Mouse (Mus musculus) lung, postnatal 0 days (tissue): ENCODE results near the gene B4galt7. TPM values are rescaled to one million over a fixed set of nuclear protein-coding genes. Genes with fewer than 3 reads are reported as not detected.
A peak's percentile ranks its signal among the peaks of the same experiment; 100 is the strongest.

Experiments
- ATAC-seq: fragments of 200-750 bp; cut with Nextera tagmentation; 2 replicates; pipeline ENCODE4 v1.8.0; 2017; ENCODE audit warnings: moderate library complexity
- DNase-seq: peaks from one replicate; pipeline ENCODE4 v3.0.0-alpha.2; 2016; ENCODE audit warnings: low spot score
- H3K27ac ChIP-seq: fragments of 300-500 bp; sonication (generic); 2 replicates; pipeline ENCODE4 v1.5.1; 2014; ENCODE audit warnings: antibody characterized with exemption, mild to moderate bottlenecking, low read length, mixed read lengths
- H3K27me3 ChIP-seq: fragments of 300-500 bp; sonication (generic); replicated peaks from 2 replicates; pipeline ENCODE4 v1.6.1; 2014; ENCODE audit warnings: low read length, mixed read lengths; ENCODE audit not compliant: insufficient read depth
- H3K36me3 ChIP-seq: fragments of 300-500 bp; sonication (generic); 2 replicates; pipeline ENCODE4 v1.6.1; 2014; ENCODE audit warnings: low read length, mixed read lengths; ENCODE audit not compliant: insufficient read depth
- H3K4me1 ChIP-seq: fragments of 300-500 bp; sonication (generic); 2 replicates; pipeline ENCODE4 v1.6.1; 2014; ENCODE audit warnings: antibody characterized with exemption, low read depth, low read length, mixed read lengths; ENCODE audit not compliant: insufficient read depth
- H3K4me2 ChIP-seq: fragments of 300-500 bp; sonication (generic); replicated peaks from 2 replicates; pipeline ENCODE4 v1.6.1; 2014; ENCODE audit warnings: low read depth, mild to moderate bottlenecking, low read length, moderate library complexity, mixed read lengths
- H3K4me3 ChIP-seq: fragments of 300-500 bp; sonication (generic); 2 replicates; pipeline ENCODE4 v1.5.1; 2014; ENCODE audit warnings: low read depth, low read length
- H3K9ac ChIP-seq: fragments of 300-500 bp; sonication (generic); replicated peaks from 2 replicates; pipeline ENCODE4 v1.6.1; 2014; ENCODE audit warnings: low read depth, mild to moderate bottlenecking
- H3K9me3 ChIP-seq: fragments of 300-500 bp; sonication (generic); 2 replicates; pipeline ENCODE4 v1.6.1; 2016; ENCODE audit warnings: low read length, mixed read lengths
- CTCF ChIP-seq: IDR thresholded peaks from 2 replicates; pipeline ENCODE4 v1.5.1; 2016; ENCODE audit warnings: antibody characterized with exemption, mild to moderate bottlenecking
- EP300 ChIP-seq: IDR thresholded peaks from 2 replicates; pipeline ENCODE4 v1.6.1; 2016; ENCODE audit warnings: antibody characterized with exemption, mild to moderate bottlenecking, control low read depth
- WGBS: fragments of 180-500 bp; shearing (Covaris S2); extraction: QIAGEN DNeasy Blood & Tissue Kit; methylation state at CpG from one replicate; pipeline ENCODE4 v1.1.7; 2014; 5-methylcytosine and 5-hydroxymethylcytosine counted together
- polyA plus RNA-seq: library from polyadenylated mRNA; unstranded; fragments of >200 nt; fragmentation: Nextera tagmentation; extraction: Ambion mirVana; gene quantifications from 2 replicates; pipeline ENCODE4 v1.2.1, GENCODE M21; 2015

B4galt7 gene
- polyA plus RNA-seq, 1 experiment from 2014 or later: 20.6 TPM

DNA sequence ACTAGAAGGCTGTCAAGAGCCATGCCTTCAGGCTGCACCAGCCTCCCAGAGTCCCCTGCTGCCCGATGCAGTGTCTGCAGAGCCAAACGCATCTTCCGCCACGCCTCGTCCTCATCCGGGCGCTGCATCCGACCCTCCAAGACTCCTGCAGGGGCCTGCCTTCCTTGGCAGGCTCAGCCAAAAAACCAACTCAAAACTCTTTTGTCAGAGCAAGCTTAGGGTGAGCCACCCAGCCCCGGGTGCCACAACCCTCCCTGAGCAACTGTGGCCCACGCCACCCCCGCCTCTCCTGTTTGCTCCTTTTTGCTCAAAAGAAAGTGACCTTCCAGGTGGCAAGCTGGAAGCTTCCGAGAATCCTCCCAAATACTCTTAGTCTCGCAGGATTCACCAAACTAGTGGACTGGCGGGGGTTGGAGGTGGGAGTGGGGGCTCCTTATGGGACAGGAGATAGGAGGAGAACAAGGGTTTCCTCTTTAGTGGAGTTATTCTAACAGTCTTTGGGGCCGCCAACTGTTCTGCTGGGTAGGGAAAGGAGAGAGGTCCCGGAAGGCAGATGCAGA is 29.9 kb upstream of the B4galt7 start:
- WGBS: 4% methylated on average over 16 of the region's 16 CpGs
- Histone ChIP-seq H3K27me3 (no peaks in the 10 kb centered on the region), H3K4me2 (peak overlapping the region; percentile 92), H3K4me1 (peaks cover 9% of the 10 kb centered on the region; the same call in 1 of the 2 replicates), H3K9ac (peak overlapping the region; percentile 86), H3K4me3 (peak overlapping the region; percentile 92), H3K36me3 (no peaks in the 10 kb centered on the region), H3K27ac (peak overlapping the region; percentile 81), H3K9me3 (no peaks in the 10 kb centered on the region)
- no peak for DNase-seq
- TF ChIP-seq EP300 (no peak), CTCF (peak; percentile 13; the same call in 1 of the 2 replicates)
- no peak for ATAC-seq

DNA sequence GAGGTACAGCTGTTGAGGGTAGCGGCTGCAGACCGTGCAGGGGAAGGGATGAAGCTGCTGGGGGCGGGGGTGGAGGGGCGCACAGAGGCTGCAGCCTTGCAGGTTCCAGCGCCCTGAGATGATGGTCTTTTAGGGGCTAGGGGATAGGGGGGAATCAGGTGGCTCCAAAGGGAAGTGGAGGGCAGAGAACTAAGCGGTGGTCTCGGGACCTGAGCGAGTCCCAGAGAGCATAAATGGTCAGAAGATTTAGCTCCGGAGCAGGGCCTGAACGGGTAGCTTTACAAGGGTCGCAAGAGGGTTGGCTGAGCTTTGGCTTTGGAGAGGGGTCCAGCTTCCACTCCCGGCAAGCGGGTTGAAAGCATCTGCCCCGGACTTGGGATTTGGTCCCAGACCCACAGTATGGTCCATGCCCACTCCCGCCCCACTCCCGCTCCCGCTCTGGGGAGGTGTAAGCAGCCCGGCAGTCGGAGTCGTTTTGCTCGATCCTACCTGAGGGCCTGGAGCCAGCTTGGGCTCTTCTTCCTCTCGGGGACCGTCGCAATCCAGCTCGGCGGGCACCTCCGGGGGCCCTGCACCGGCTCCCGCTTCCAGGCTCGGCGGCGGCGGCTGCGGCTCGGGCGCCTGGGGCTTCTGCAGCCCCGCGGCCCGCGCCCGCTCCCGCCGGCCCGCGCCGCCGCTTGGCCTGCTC is 29.3 kb upstream of the B4galt7 start:
- H3K27ac ChIP-seq: peak overlapping the region; percentile 81
- TF ChIP-seq CTCF (no peak), EP300 (no peak)
- peak overlapping the region; percentile 92 for H3K4me3 ChIP-seq
- no peaks in the 10 kb centered on the region for H3K9me3 ChIP-seq
- no peaks in the 10 kb centered on the region for H3K36me3 ChIP-seq
- ATAC-seq (peak; percentile 61), DNase-seq (peak; percentile 40)
- H3K4me1 ChIP-seq: peaks cover 9% of the 10 kb centered on the region; the same call in 1 of the 2 replicates
- H3K27me3 ChIP-seq: no peaks in the 10 kb centered on the region
- H3K9ac ChIP-seq: peak overlapping the region; percentile 86
- WGBS: under 1% methylated on average over 31 of the region's 47 CpGs
- peak overlapping the region; percentile 92 for H3K4me2 ChIP-seq

DNA sequence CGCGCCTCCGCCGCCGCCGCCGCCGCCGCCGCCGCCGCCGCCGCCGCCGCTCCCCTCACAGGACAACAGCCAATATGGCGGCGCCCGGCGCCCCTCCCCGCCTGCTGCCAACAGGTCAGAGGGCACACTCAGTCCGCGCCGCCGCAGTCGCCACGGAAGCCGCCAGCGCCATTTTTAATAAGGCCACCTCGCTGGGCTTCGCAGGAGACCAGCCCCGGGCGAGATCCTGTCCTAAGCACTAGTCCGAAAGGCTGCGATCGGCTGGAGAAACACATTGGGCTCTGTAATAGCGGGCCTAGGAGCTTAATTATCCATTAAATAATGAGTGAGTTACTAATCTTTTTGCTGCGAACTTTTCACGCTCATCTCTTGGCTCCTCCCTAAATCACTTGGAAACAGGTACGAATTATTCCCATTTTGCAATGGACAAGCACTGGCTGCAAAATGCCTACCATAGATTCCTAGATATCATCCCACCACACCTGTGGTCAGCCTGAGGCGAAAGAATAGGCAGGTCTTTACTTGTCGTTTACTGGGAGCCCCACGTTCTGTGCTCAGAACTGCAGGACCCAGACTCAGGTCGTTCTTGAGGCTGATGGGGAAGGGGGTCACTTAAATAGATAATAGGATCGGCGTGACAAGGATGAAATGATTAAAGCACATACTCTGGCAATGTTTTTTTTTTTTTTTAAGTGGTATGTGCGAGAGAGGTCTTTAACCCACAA is 28.5 kb upstream of the B4galt7 start, which contains the start of gene Fam193b:
Fam193b (minus strand) TSS at position 94 of the 725 bp plus-strand sequence.
- 2% methylated on average over 45 of the region's 47 CpGs for WGBS
- Histone ChIP-seq H3K9me3 (no peaks in the 10 kb centered on the region), H3K36me3 (no peaks in the 10 kb centered on the region), H3K4me2 (peak within 1 kb of the TSS; percentile 92), H3K27ac (peak within 1 kb of the TSS; percentile 81), H3K9ac (peak within 1 kb of the TSS; percentile 86), H3K4me3 (peak within 1 kb of the TSS; percentile 92), H3K27me3 (no peaks in the 10 kb centered on the region), H3K4me1 (peaks cover 9% of the 10 kb centered on the region; the same call in 1 of the 2 replicates)
- ATAC-seq (peak; percentile 98), DNase-seq (peak; percentile 95)
- TF ChIP-seq EP300 (no peak), CTCF (no peak)

DNA sequence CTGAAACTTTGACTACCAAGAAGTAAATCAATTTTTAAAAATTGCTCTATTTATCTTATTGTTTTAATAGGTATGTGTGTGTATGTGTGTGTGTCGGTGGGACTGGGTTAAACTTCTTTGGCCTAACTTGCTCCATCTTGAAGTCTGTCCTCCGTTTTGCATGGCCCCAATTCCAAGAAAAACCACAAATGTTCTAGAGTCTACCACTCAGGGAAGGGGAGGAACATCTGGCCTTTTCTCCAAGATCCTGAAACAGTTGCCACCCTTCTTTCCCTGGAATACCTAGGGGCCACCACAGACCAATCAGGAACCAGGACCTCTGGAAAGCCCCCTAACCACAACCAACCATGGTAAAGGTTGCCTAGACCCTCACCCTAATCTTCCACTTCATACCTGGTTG is 27.7 kb upstream of the B4galt7 start:
- H3K4me1 ChIP-seq: peaks cover 9% of the 10 kb centered on the region; the same call in 1 of the 2 replicates
- no peaks in the 10 kb centered on the region for H3K9me3 ChIP-seq
- no peak for ATAC-seq
- TF ChIP-seq EP300: no peak
- no peak for TF ChIP-seq CTCF
- H3K4me3 ChIP-seq: no peak overlapping the region
- no peak for DNase-seq
- WGBS: 65% methylated on average over 2 of the region's 2 CpGs
- H3K27me3 ChIP-seq: no peaks in the 10 kb centered on the region
- H3K36me3 ChIP-seq: no peaks in the 10 kb centered on the region
- no peak overlapping the region for H3K27ac ChIP-seq
- no peak overlapping the region for H3K4me2 ChIP-seq
- H3K9ac ChIP-seq: no peak overlapping the region

DNA sequence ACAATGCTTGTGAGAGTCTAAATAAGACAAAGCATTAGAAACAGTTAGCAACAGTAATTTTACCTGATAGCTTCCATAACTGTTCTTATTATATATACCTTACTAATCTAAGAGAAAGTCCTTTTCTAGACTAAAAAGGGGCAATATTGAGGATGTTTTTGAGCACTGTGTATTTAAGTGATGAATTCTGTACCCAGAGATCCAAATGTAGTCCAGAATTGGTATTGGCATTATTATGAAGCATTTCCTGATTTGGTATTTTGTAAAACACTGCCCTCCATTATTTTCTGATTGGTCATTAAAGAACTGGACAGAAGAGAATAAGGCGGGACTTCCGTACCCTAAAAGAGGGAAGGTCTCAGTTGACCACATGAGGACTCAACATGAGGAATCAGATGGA is 26.3 kb upstream of the B4galt7 start, which contains the start of gene Tmed9:
Tmed9 (plus strand) TSS at position 301 of the 400 bp plus-strand sequence.
- TF ChIP-seq CTCF (no peak), EP300 (no peak)
- peaks cover 9% of the 10 kb centered on the region; the same call in 1 of the 2 replicates for H3K4me1 ChIP-seq
- WGBS: 100% methylated on average over 2 of the region's 2 CpGs
- no peaks in the 10 kb centered on the region for H3K9me3 ChIP-seq
- no peaks in the 10 kb centered on the region for H3K27me3 ChIP-seq
- H3K4me3 ChIP-seq: no peak within 1 kb of the TSS
- no peak within 1 kb of the TSS for H3K4me2 ChIP-seq
- DNase-seq: no peak
- H3K9ac ChIP-seq: no peak within 1 kb of the TSS
- no peaks in the 10 kb centered on the region for H3K36me3 ChIP-seq
- ATAC-seq: no peak
- H3K27ac ChIP-seq: no peak within 1 kb of the TSS

DNA sequence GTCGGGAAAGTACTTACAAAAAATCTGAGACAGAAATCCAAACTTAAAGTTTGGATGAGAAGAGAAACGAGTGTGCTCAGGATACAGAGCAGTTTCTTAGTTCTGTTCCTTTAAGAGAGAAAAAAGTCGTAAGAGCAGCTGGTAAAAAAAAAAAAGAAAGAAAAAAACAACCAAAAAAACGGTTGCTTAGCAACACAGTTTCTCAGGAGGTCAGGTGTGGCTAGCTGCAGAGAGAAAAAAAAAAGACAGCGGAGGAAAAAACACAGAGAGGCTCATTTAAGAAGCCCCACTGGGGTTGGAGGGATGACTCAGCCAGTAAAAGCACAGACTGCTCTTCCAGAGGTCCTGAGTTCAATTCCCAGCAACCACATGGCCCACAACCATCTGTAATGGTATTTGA is 25.4 kb upstream of the B4galt7 start:
- WGBS: 79% methylated on average over 5 of the region's 5 CpGs
- Histone ChIP-seq H3K36me3 (no peaks in the 10 kb centered on the region), H3K4me3 (no peak overlapping the region), H3K9me3 (no peaks in the 10 kb centered on the region), H3K27me3 (no peaks in the 10 kb centered on the region), H3K9ac (no peak overlapping the region), H3K4me1 (peaks cover 6% of the 10 kb centered on the region; the same call in 1 of the 2 replicates), H3K4me2 (no peak overlapping the region), H3K27ac (no peak overlapping the region)
- no peak for TF ChIP-seq EP300
- no peak for TF ChIP-seq CTCF
- no peak for DNase-seq
- no peak for ATAC-seq
